Mouse (Mus musculus) liver, embryonic 13.5 days (tissue): ENCODE data around the gene Gm14698. TPM values are rescaled to one million over a fixed set of nuclear protein-coding genes. Genes with fewer than 3 reads are reported as not detected.
"Not testable (repeated sequence)": the region's sequence is repeated elsewhere in the genome, so short reads cannot be mapped to it uniquely, and the experiment has no call there.

Source experiments
- ATAC-seq: fragments of 200-750 bp; cut with Nextera tagmentation; 2 replicates; pipeline ENCODE4 v1.8.0; 2017; ENCODE audit warnings: low read depth, mild to moderate bottlenecking, moderate number of reproducible peaks, moderate library complexity
- DNase-seq: peaks from one replicate; pipeline ENCODE4 v3.0.0; 2022
- H3K27ac ChIP-seq: fragments of 300-500 bp; sonication (generic); 2 replicates; pipeline ENCODE4 v1.5.1; 2015; ENCODE audit warnings: moderate library complexity, mild to moderate bottlenecking, inconsistent platforms
- H3K27me3 ChIP-seq: fragments of 300-500 bp; sonication (generic); 2 replicates; pipeline ENCODE4 v1.6.1; 2015; ENCODE audit warnings: mild to moderate bottlenecking, inconsistent platforms
- H3K36me3 ChIP-seq: fragments of 300-500 bp; sonication (generic); 2 replicates; pipeline ENCODE4 v1.6.1; 2015; ENCODE audit warnings: mild to moderate bottlenecking, inconsistent platforms
- H3K4me1 ChIP-seq: fragments of 300-500 bp; sonication (generic); replicated peaks from 2 replicates; pipeline ENCODE4 v1.6.1; 2015; ENCODE audit warnings: inconsistent platforms
- H3K4me2 ChIP-seq: fragments of 300-500 bp; sonication (generic); 2 replicates; pipeline ENCODE4 v1.6.1; 2015; ENCODE audit warnings: inconsistent platforms, mild to moderate bottlenecking, moderate library complexity
- H3K4me3 ChIP-seq: fragments of 300-500 bp; sonication (generic); replicated peaks from 2 replicates; pipeline ENCODE4 v1.5.1; 2015; ENCODE audit warnings: mild to moderate bottlenecking, inconsistent platforms
- H3K9ac ChIP-seq: fragments of 300-500 bp; sonication (generic); 2 replicates; pipeline ENCODE4 v1.6.1; 2015; ENCODE audit warnings: mild to moderate bottlenecking, inconsistent platforms
- H3K9me3 ChIP-seq: fragments of 300-500 bp; sonication (generic); replicated peaks from 2 replicates; pipeline ENCODE4 v1.6.1; 2016; ENCODE audit warnings: inconsistent platforms
- WGBS: fragments of 180-500 bp; shearing (Covaris S2); methylation state at CpG from one replicate; pipeline ENCODE4 v1.1.7; 2015; ENCODE audit not compliant: insufficient replicate concordance; 5-methylcytosine and 5-hydroxymethylcytosine counted together
- polyA plus RNA-seq: library from polyadenylated mRNA; unstranded; fragments of >200 nt; fragmentation: Nextera tagmentation; extraction: Ambion mirVana; gene quantifications from 2 replicates; pipeline ENCODE4 v1.2.1, GENCODE M21; 2015

Gm14698 gene
- 1.5 TPM in 2 replicates for polyA plus RNA-seq

DNA sequence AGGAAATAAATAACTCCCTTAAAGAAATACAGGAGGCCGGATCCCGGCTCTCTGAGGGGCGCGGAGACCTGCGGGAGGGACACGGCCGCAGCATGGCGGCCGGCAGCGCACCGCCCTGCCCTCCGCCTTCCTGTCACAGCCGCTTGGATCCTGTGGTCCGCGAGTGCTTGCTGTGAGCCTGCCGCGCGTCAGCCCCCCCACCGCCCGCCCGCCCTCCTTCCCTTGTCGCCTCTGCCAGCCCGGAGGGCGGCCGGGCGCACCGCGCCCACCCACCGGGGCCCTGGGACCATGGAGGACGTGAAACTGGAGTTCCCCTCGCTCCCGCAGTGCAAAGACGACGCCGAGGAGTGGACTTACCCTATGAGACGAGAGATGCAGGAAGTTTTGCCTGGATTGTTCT is at the start of gene Gm14698:
Gene Gm14698, plus strand, starts transcription at position 35 of the 400 bp plus-strand sequence.
- WGBS: 3% methylated on average over 34 of the region's 36 CpGs
- H3K9ac ChIP-seq, H3K27me3 ChIP-seq, DNase-seq, H3K4me1 ChIP-seq, H3K36me3 ChIP-seq, H3K4me3 ChIP-seq, H3K27ac ChIP-seq, H3K9me3 ChIP-seq: not testable (repeated sequence)
- peak; percentile 82 for ATAC-seq
- peak within 1 kb of the TSS; percentile 17; the same call in 1 of the 2 replicates for H3K4me2 ChIP-seq

GRCm38 (mm10) chrX:68820449-68820848 is 444 bp upstream of the Gm14698 start:
- not testable (repeated sequence) for H3K27ac ChIP-seq, H3K9ac ChIP-seq, H3K27me3 ChIP-seq, H3K4me2 ChIP-seq, H3K36me3 ChIP-seq, H3K4me1 ChIP-seq, H3K4me3 ChIP-seq, ATAC-seq, DNase-seq, H3K9me3 ChIP-seq
- WGBS: 33% methylated on average over 2 of the region's 2 CpGs

DNA sequence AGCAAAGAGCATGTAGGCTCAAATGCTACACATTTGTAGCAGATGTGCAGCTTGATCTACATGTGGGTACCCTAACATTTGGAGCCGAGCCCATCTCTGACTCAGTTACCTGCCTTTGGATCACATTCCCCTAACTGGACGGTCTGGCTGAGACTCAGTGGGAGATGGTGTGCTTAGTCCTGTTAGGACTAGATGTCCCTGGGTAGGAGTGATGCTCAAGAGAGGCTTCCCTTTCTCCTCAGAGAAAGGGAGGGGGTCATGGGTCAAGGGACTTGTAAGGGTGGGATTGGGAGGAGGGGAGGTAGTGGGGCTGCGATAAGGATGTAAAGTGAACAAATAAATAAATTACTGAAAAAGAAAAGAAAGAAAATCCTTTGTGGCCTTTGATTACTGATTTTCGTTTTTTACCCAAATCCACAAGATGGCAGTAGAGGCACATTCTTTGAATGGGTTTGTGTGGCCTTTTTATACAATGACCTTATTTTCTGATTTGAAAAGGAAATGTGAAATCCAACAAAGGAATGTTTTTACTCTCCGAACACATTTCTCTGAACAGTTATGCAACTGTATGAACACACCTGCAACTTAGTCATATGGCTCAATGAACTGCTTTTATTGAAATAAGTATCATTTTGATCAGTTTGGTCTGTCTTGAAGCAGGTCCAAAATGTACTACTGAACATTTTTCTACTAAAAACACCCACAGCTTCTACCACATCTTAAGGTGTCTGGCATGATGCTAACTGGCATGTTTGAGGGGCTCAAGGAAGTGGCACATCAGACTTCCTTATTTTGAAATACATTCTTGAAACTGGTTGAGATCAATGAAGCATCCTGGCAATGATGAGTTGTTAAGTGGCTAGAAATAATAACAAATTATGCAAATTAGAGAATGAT is 18.9 kb downstream of the Gm14698 start:
- Histone ChIP-seq H3K9me3 (no peaks in the 10 kb centered on the region), H3K27me3 (no peaks in the 10 kb centered on the region), H3K4me1 (no peaks in the 10 kb centered on the region), H3K4me2 (no peak overlapping the region), H3K4me3 (no peak overlapping the region), H3K36me3 (no peaks in the 10 kb centered on the region), H3K9ac (no peak overlapping the region), H3K27ac (no peak overlapping the region)
- ATAC-seq: no peak
- 19% methylated on average over 5 of the region's 5 CpGs for WGBS
- DNase-seq: no peak

DNA sequence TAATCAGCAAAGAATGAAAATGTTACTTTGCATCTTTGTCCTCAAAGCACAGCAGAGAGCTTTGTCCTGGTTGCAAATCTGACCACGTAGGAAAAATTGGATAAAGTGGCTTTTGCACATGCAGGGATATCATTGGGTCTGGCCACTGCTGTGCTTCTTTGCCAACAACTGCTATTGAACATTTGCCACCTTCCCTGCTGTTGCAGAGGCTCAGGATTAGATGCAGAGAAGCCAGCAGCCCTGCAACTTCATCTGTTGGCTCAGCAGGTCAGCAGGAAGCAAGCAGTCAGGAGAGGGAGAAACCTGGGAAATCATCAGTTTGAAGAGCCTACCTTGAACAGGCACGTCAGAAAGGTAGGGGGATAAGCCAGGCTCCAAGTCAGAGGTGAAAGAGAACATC is 44.3 kb downstream of the Gm14698 start:
- H3K27me3 ChIP-seq: no peaks in the 10 kb centered on the region
- H3K9ac ChIP-seq: no peak overlapping the region
- DNase-seq (no peak), ATAC-seq (no peak)
- H3K9me3 ChIP-seq: no peaks in the 10 kb centered on the region
- H3K4me2 ChIP-seq: no peak overlapping the region
- no peak overlapping the region for H3K4me3 ChIP-seq
- WGBS: 33% methylated on average over 2 of the region's 2 CpGs
- H3K36me3 ChIP-seq: no peaks in the 10 kb centered on the region
- H3K27ac ChIP-seq: no peak overlapping the region
- H3K4me1 ChIP-seq: no peaks in the 10 kb centered on the region

Other genes starting within 250 kb of the Gm14698 start
- gene Fmr1, start 142.6 kb upstream of the Gm14698 start, polyA plus RNA-seq: 24.3 and 34.3 TPM in 2 replicates
- 0.89 and 1.2 TPM in 2 replicates for gene Fmr1nb, start 59.3 kb upstream of the Gm14698 start, polyA plus RNA-seq
- not detected in 2 replicates for gene Gm6812, start 72.0 kb downstream of the Gm14698 start, polyA plus RNA-seq